Mouse (Mus musculus) MEL (cell line): ENCODE data around the gene Wwc1. TPM values are rescaled to one million over a fixed set of nuclear protein-coding genes. Genes with fewer than 3 reads are reported as not detected.

Source experiments
- DNase-seq: peaks from one replicate; pipeline ENCODE4 v3.0.0; 2011; ENCODE audit warnings: low read depth, low spot score
- H3K27ac ChIP-seq: 2 replicates; pipeline ENCODE4 v1.5.1; 2012; ENCODE audit warnings: low read depth, mild to moderate bottlenecking, control low read depth, low read length, moderate library complexity; ENCODE audit not compliant: control insufficient read depth
- H3K27me3 ChIP-seq, 2 experiments: fragments of 150-350 bp in 1 of 2; sonication (generic) in 1 of 2; 2 replicates each; pipeline ENCODE4 v1.6.1; 2012; ENCODE audit warnings: low read length in 2 of 2, mild to moderate bottlenecking in 2 of 2, improper control_type of control experiment in 1 of 2, moderate library complexity in 1 of 2; ENCODE audit not compliant: insufficient read depth in 2 of 2, control insufficient read depth in 1 of 2
- H3K36me3 ChIP-seq, 2 experiments: 2 replicates each; pipeline ENCODE4 v1.6.1; 2012 to 2014; ENCODE audit warnings: low read length in 2 of 2, improper control_type of control experiment in 1 of 2, inconsistent platforms in 1 of 2, mild to moderate bottlenecking in 1 of 2; ENCODE audit not compliant: insufficient read depth in 2 of 2, control insufficient read depth in 1 of 2
- H3K4me1 ChIP-seq, 2 experiments: fragments of 150-350 bp in 1 of 2; sonication (generic) in 1 of 2; 2 replicates each; pipeline ENCODE4 v1.6.1; 2012; ENCODE audit warnings: low read length in 2 of 2, improper control_type of control experiment in 1 of 2, mild to moderate bottlenecking in 1 of 2; ENCODE audit not compliant: insufficient read depth in 2 of 2, control insufficient read depth in 1 of 2
- H3K4me3 ChIP-seq, 2 experiments: fragments of 150-350 bp in 1 of 2; sonication (generic) in 1 of 2; 2 replicates each; pipeline ENCODE4 v1.5.1; 2012; ENCODE audit warnings: low read depth in 2 of 2, low read length in 2 of 2, mild to moderate bottlenecking in 2 of 2, moderate library complexity in 2 of 2, control low read depth in 1 of 2, improper control_type of control experiment in 1 of 2; ENCODE audit not compliant: control insufficient read depth in 1 of 2, insufficient read depth in 1 of 2
- H3K79me2 ChIP-seq: 2 replicates; pipeline ENCODE4 v1.6.1; 2012; ENCODE audit warnings: mild to moderate bottlenecking, low read length, moderate library complexity; ENCODE audit not compliant: control insufficient read depth, poor library complexity, insufficient read depth
- H3K9ac ChIP-seq: 2 replicates; pipeline ENCODE4 v1.6.1; 2012; ENCODE audit warnings: low read depth, mild to moderate bottlenecking, control low read depth, low read length, moderate library complexity; ENCODE audit not compliant: control insufficient read depth, poor library complexity, severe bottlenecking
- H3K9me3 ChIP-seq: fragments of 150-350 bp; sonication (generic); replicated peaks from 2 replicates; pipeline ENCODE4 v1.6.1; 2012; ENCODE audit warnings: mild to moderate bottlenecking, low read length, improper control_type of control experiment, moderate library complexity; ENCODE audit not compliant: insufficient read depth
- CHD1 ChIP-seq: IDR thresholded peaks from 2 replicates; pipeline ENCODE4 v1.6.1; 2012; ENCODE audit warnings: low read depth, mild to moderate bottlenecking, inconsistent platforms, low read length, improper control_type of control experiment
- CHD2 ChIP-seq: IDR thresholded peaks from 2 replicates; pipeline ENCODE4 v1.6.1; 2011; ENCODE audit warnings: low read length, improper control_type of control experiment
- CTCF ChIP-seq, 3 experiments: IDR thresholded peaks in 2 of 3; conservative IDR thresholded peaks in 1 of 3; 2 replicates each; pipeline ENCODE4 v1.5.1; 2011 to 2012; ENCODE audit warnings: low read length in 3 of 3, low read depth in 2 of 3, mild to moderate bottlenecking in 2 of 3, improper control_type of control experiment in 1 of 3, inconsistent platforms in 1 of 3, mixed read lengths in 1 of 3, moderate library complexity in 1 of 3; ENCODE audit not compliant: control insufficient read depth in 1 of 3, insufficient read depth in 1 of 3, poor library complexity in 1 of 3, severe bottlenecking in 1 of 3
- ELF1 ChIP-seq: IDR thresholded peaks from 2 replicates; pipeline ENCODE4 v1.6.1; 2014; ENCODE audit warnings: low read depth, mild to moderate bottlenecking, inconsistent platforms, low read length, improper control_type of control experiment, moderate library complexity
- EP300 ChIP-seq, 2 experiments: IDR thresholded peaks; 2 replicates each; pipeline ENCODE4 v1.6.1; 2011; ENCODE audit warnings: improper control_type of control experiment in 2 of 2, low read length in 2 of 2, low read depth in 1 of 2, mild to moderate bottlenecking in 1 of 2
- ETS1 ChIP-seq: IDR thresholded peaks from 2 replicates; pipeline ENCODE4 v1.6.1; 2012; ENCODE audit warnings: low read depth, mild to moderate bottlenecking, inconsistent platforms, low read length, improper control_type of control experiment, moderate library complexity
- GABPA ChIP-seq: IDR thresholded peaks from 2 replicates; pipeline ENCODE4 v1.6.1; 2012; ENCODE audit warnings: low read depth, mild to moderate bottlenecking, inconsistent platforms, low read length, improper control_type of control experiment, moderate library complexity
- HCFC1 ChIP-seq: IDR thresholded peaks from 2 replicates; pipeline ENCODE4 v1.6.1; 2012; ENCODE audit warnings: low read depth, mild to moderate bottlenecking, inconsistent platforms, low read length, improper control_type of control experiment, moderate library complexity
- MAFK ChIP-seq: IDR thresholded peaks from 2 replicates; pipeline ENCODE4 v1.6.1; 2011; ENCODE audit warnings: low read depth, mild to moderate bottlenecking, low read length, improper control_type of control experiment, borderline replicate concordance
- MAZ ChIP-seq: IDR thresholded peaks from 2 replicates; pipeline ENCODE4 v1.6.1; 2012; ENCODE audit warnings: low read depth, mild to moderate bottlenecking, inconsistent platforms, low read length, improper control_type of control experiment
- MEF2A ChIP-seq: IDR thresholded peaks from 2 replicates; pipeline ENCODE4 v1.6.1; 2014; ENCODE audit warnings: low read depth, mild to moderate bottlenecking, inconsistent platforms, low read length, improper control_type of control experiment; ENCODE audit not compliant: poor library complexity, insufficient replicate concordance, severe bottlenecking; ENCODE audit errors: extremely low read depth
- NRF1 ChIP-seq: IDR thresholded peaks from 2 replicates; pipeline ENCODE4 v1.6.1; 2014; ENCODE audit warnings: low read depth, mild to moderate bottlenecking, inconsistent platforms, low read length, improper control_type of control experiment, moderate library complexity; ENCODE audit not compliant: poor library complexity, insufficient read depth, severe bottlenecking
- POLR2A ChIP-seq, 2 experiments: IDR thresholded peaks; 2 replicates each; pipeline ENCODE4 v1.6.1; 2011 to 2012; ENCODE audit warnings: low read length in 2 of 2, mild to moderate bottlenecking in 2 of 2, control low read depth in 1 of 2, improper control_type of control experiment in 1 of 2, low read depth in 1 of 2, moderate library complexity in 1 of 2; ENCODE audit not compliant: control insufficient read depth in 1 of 2, insufficient read depth in 1 of 2, poor library complexity in 1 of 2
- POLR2AphosphoS5 ChIP-seq: IDR thresholded peaks from 2 replicates; pipeline ENCODE4 v1.6.1; 2012; ENCODE audit warnings: low read depth, borderline replicate concordance, mild to moderate bottlenecking, inconsistent platforms, low read length, moderate library complexity, mixed read lengths
- RAD21 ChIP-seq: IDR thresholded peaks from 2 replicates; pipeline ENCODE4 v1.6.1; 2011; ENCODE audit warnings: mild to moderate bottlenecking, low read depth, low read length, improper control_type of control experiment
- RCOR1 ChIP-seq: IDR thresholded peaks from 2 replicates; pipeline ENCODE4 v1.6.1; 2012; ENCODE audit warnings: low read depth, mild to moderate bottlenecking, inconsistent platforms, low read length, improper control_type of control experiment
- SMC3 ChIP-seq: IDR thresholded peaks from 2 replicates; pipeline ENCODE4 v1.6.1; 2011; ENCODE audit warnings: low read depth, low read length, improper control_type of control experiment
- TCF12 ChIP-seq: IDR thresholded peaks from 2 replicates; pipeline ENCODE4 v1.6.1; 2014; ENCODE audit warnings: low read depth, mild to moderate bottlenecking, inconsistent platforms, low read length, improper control_type of control experiment, moderate library complexity
- UBTF ChIP-seq: IDR thresholded peaks from 2 replicates; pipeline ENCODE4 v1.6.1; 2012; ENCODE audit warnings: low read depth, mild to moderate bottlenecking, inconsistent platforms, low read length, improper control_type of control experiment, moderate library complexity, borderline replicate concordance; ENCODE audit not compliant: insufficient read depth
- USF1 ChIP-seq: IDR thresholded peaks from 2 replicates; pipeline ENCODE4 v1.6.1; 2014; ENCODE audit warnings: low read depth, mild to moderate bottlenecking, inconsistent platforms, low read length, improper control_type of control experiment, moderate library complexity
- USF2 ChIP-seq, 2 experiments: IDR thresholded peaks; 2 replicates each; pipeline ENCODE4 v1.6.1; 2011 to 2012; ENCODE audit warnings: improper control_type of control experiment in 2 of 2, low read length in 2 of 2, borderline replicate concordance in 1 of 2, inconsistent platforms in 1 of 2, low read depth in 1 of 2, mild to moderate bottlenecking in 1 of 2; ENCODE audit not compliant: insufficient read depth in 1 of 2
- ZC3H11A ChIP-seq: IDR thresholded peaks from 2 replicates; pipeline ENCODE4 v1.6.1; 2012; ENCODE audit warnings: low read depth, mild to moderate bottlenecking, inconsistent platforms, low read length, improper control_type of control experiment
- ZKSCAN1 ChIP-seq: IDR thresholded peaks from 2 replicates; pipeline ENCODE4 v1.6.1; 2012; ENCODE audit warnings: low read depth, mild to moderate bottlenecking, inconsistent platforms, low read length, improper control_type of control experiment, moderate library complexity
- ZNF384 ChIP-seq: IDR thresholded peaks from 2 replicates; pipeline ENCODE4 v1.6.1; 2012; ENCODE audit warnings: low read depth, mild to moderate bottlenecking, inconsistent platforms, low read length, improper control_type of control experiment
- polyA plus RNA-seq, 2 experiments: library from polyadenylated mRNA; stranded (reverse) in 1 of 2; unstranded in 1 of 2; fragments of >175 nt in 1 of 2; fragments of >200 nt in 1 of 2; gene quantifications; 2 replicates each; pipeline versions ENCODE4 v1.2.1 to v1.2.4; 2012; ENCODE audit warnings: low replicate concordance in 2 of 2, low read depth in 1 of 2; ENCODE audit not compliant: insufficient read length in 2 of 2, insufficient read depth in 1 of 2, missing spikeins in 1 of 2
- total RNA-seq: library from RNA; depleted of rRNA; stranded (reverse); fragments of 300-350 nt; gene quantifications from 2 replicates; pipeline ENCODE4 v1.2.3, GENCODE M21; 2012

Gene Wwc1
- total and polyA plus RNA-seq, 3 experiments, result 0.39 to 0.46 TPM; not detected in 1

DNA sequence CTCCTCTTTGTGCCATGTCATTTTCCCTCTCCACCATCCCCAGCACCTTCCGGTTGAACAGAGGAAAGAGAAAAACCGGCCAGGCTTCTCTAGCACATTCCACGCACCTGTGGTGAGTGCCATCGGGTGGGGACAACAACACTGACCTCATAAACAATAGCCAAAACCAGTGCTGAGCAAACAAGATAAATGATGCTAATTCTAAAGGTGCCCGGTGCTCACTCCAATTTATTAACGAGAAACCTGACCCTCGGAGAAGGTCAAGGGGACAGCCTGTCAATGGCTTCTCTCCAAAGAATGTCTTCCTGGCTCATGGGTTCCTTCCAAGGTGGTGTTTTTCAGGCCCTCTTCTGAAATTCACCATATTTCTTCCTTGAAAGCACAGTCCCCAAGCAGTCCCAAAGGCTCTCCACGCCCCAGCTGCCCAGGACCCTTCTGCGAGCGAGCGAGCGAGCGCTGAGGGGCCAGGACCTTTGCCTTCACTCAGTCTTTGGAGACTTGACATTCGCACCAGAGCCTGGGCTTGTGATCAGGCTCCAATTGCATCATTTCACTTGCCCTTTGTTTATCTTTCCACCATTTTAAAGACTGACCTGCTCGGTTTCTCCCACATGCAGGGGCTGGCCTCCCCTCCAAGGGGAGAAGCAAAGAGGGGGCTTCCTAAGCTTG lies 29.1 kb downstream of the Wwc1 start:
- no peaks in the 10 kb centered on the region for H3K27me3 ChIP-seq
- no peaks in the 10 kb centered on the region for H3K4me1 ChIP-seq
- H3K27ac ChIP-seq, result no peak overlapping the region
- no peak overlapping the region for H3K4me3 ChIP-seq
- DNase-seq, result no peak
- H3K79me2 ChIP-seq, result no peaks in the 10 kb centered on the region
- no peak overlapping the region for H3K9ac ChIP-seq
- no peak for TF ChIP-seq ZKSCAN1
- TF ChIP-seq RAD21, result no peak
- TF ChIP-seq ZC3H11A, result no peak
- TF ChIP-seq TCF12, result no peak
- no peak for TF ChIP-seq RCOR1
- TF ChIP-seq SMC3, result no peak
- no peak for TF ChIP-seq GABPA
- no peak for TF ChIP-seq CHD2
- TF ChIP-seq ETS1, result no peak
- no peak for TF ChIP-seq POLR2AphosphoS5
- TF ChIP-seq MAFK, result no peak
- TF ChIP-seq HCFC1, result no peak
- TF ChIP-seq MAZ, result no peak
- no peak for TF ChIP-seq NRF1
- TF ChIP-seq POLR2A (IDR thresholded peaks at IDR 0.05; ENCODE audit: control insufficient read depth in 1 of 2, insufficient read depth in 1 of 2, low read depth in 1 of 2, low read length in 2 of 2, poor library complexity in 1 of 2), result no peak
- TF ChIP-seq ZNF384, result no peak
- no peak for TF ChIP-seq CHD1
- TF ChIP-seq, all 39 proteins: peak for 0
- Histone ChIP-seq H3K9me3 (no peaks in the 10 kb centered on the region), H3K36me3 (no peaks in the 10 kb centered on the region)

DNA sequence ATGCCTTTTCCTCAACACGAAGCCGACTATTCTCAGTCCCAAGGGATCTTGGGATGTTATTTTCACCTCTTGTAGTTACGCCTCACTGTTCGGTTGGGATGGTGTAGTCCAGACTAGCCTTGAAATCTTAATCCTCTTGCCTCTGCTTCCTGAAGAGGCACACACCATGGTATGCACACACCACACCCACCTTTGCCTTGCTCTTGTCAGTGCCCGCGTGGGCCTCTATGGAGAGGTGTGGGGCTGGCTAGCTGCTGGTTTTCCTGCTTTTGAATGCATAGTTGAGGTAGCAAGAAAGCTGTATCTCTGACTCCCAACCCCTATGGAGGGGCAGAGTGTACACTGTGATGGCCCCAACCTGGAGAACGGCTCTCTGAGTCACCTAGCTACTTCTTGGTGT lies 29.9 kb downstream of the Wwc1 start:
- Histone ChIP-seq H3K79me2 (no peaks in the 10 kb centered on the region), H3K9ac (no peak overlapping the region), H3K27ac (no peak overlapping the region), H3K36me3 (no peaks in the 10 kb centered on the region), H3K27me3 (no peaks in the 10 kb centered on the region), H3K4me3 (no peak overlapping the region), H3K4me1 (no peaks in the 10 kb centered on the region), H3K9me3 (no peaks in the 10 kb centered on the region)
- no peak for DNase-seq
- TF ChIP-seq USF1 (no peak), HCFC1 (no peak), EP300 (IDR thresholded peaks at IDR 0.05; ENCODE audit: low read depth in 1 of 2, low read length in 2 of 2) (no peak), ELF1 (no peak), UBTF (no peak), RAD21 (no peak), MEF2A (no peak), USF2 (IDR thresholded peaks at IDR 0.05; ENCODE audit: borderline replicate concordance in 1 of 2, insufficient read depth in 1 of 2, low read depth in 1 of 2, low read length in 2 of 2) (no peak), CTCF (IDR thresholded peaks at IDR 0.05 in 2 of 3, conservative IDR thresholded peaks at IDR 0.05 in 1 of 3; ENCODE audit: control insufficient read depth in 1 of 3, insufficient read depth in 1 of 3, low read depth in 2 of 3, low read length in 3 of 3, poor library complexity in 1 of 3, severe bottlenecking in 1 of 3) (no peak)
